Mouse (Mus musculus): ENCODE data around the gene Plrg1. TPM values are rescaled to one million over a fixed set of nuclear protein-coding genes. Genes with fewer than 3 reads are reported as not detected.

Gene Plrg1
- polyA plus RNA-seq, 1 experiment from 2014 or later, result 95.7 TPM

- Histone ChIP-seq H3K4me3 (ENCODE audit: low read length) (no peak overlapping the region), H3K36me3 (ENCODE audit: control insufficient read depth, insufficient read depth, low read length) (no peaks in the 10 kb centered on the region), H3K4me2 (ENCODE audit: low read length) (no peak overlapping the region), H3K27me3 (replicated peaks; ENCODE audit: control insufficient read depth, insufficient read depth, low read length) (no peaks in the 10 kb centered on the region), H3K9me3 (ENCODE audit: control insufficient read depth, low read length) (no peaks in the 10 kb centered on the region), H3K4me1 (ENCODE audit: control insufficient read depth, insufficient read depth, low read depth, low read length) (peaks cover 13% of the 10 kb centered on the region), H3K27ac (ENCODE audit: low read depth, low read length) (no peak overlapping the region), H3K9ac (ENCODE audit: low read depth, low read length) (no peak overlapping the region)
- 27% methylated on average over 4 of the region's 4 CpGs for WGBS
- ATAC-seq, result peak; percentile 76
Observed at GRCm38 (mm10) chr3:83110163-83110562, 54.8 kb downstream of the Plrg1 start.

- no peak for ATAC-seq
- Histone ChIP-seq H3K27ac (ENCODE audit: low read depth, low read length) (no peak overlapping the region), H3K27me3 (replicated peaks; ENCODE audit: control insufficient read depth, insufficient read depth, low read length) (no peaks in the 10 kb centered on the region), H3K4me2 (ENCODE audit: low read length) (no peak overlapping the region), H3K9me3 (ENCODE audit: control insufficient read depth, low read length) (no peaks in the 10 kb centered on the region), H3K9ac (ENCODE audit: low read depth, low read length) (no peak overlapping the region), H3K4me3 (ENCODE audit: low read length) (no peak overlapping the region), H3K36me3 (ENCODE audit: control insufficient read depth, insufficient read depth, low read length) (no peaks in the 10 kb centered on the region), H3K4me1 (ENCODE audit: control insufficient read depth, insufficient read depth, low read depth, low read length) (peaks cover 13% of the 10 kb centered on the region)
- WGBS, result 20% methylated on average over 7 of the region's 7 CpGs
Observed at GRCm38 (mm10) chr3:83111485-83112261, 56.4 kb downstream of the Plrg1 start.

- Histone ChIP-seq H3K4me2 (ENCODE audit: low read length) (no peak overlapping the region), H3K27ac (ENCODE audit: low read depth, low read length) (no peak overlapping the region), H3K9ac (ENCODE audit: low read depth, low read length) (no peak overlapping the region), H3K4me3 (ENCODE audit: low read length) (no peak overlapping the region), H3K9me3 (ENCODE audit: control insufficient read depth, low read length) (no peaks in the 10 kb centered on the region), H3K4me1 (ENCODE audit: control insufficient read depth, insufficient read depth, low read depth, low read length) (peaks cover 13% of the 10 kb centered on the region), H3K27me3 (replicated peaks; ENCODE audit: control insufficient read depth, insufficient read depth, low read length) (no peaks in the 10 kb centered on the region), H3K36me3 (ENCODE audit: control insufficient read depth, insufficient read depth, low read length) (no peaks in the 10 kb centered on the region)
- WGBS, result 22% methylated on average over 3 of the region's 3 CpGs
- peak; percentile 63 for ATAC-seq
Observed at GRCm38 (mm10) chr3:83112869-83113268, 57.5 kb downstream of the Plrg1 start.

- H3K4me1 ChIP-seq (ENCODE audit: control insufficient read depth, insufficient read depth, low read depth, low read length), result peaks cover 13% of the 10 kb centered on the region
- no peaks in the 10 kb centered on the region for H3K36me3 ChIP-seq (ENCODE audit: control insufficient read depth, insufficient read depth, low read length)
- H3K27ac ChIP-seq (ENCODE audit: low read depth, low read length), result no peak overlapping the region
- H3K27me3 ChIP-seq (replicated peaks; ENCODE audit: control insufficient read depth, insufficient read depth, low read length), result no peaks in the 10 kb centered on the region
- no peak overlapping the region for H3K4me3 ChIP-seq (ENCODE audit: low read length)
- H3K4me2 ChIP-seq (ENCODE audit: low read length), result no peak overlapping the region
- H3K9ac ChIP-seq (ENCODE audit: low read depth, low read length), result no peak overlapping the region
- H3K9me3 ChIP-seq (ENCODE audit: control insufficient read depth, low read length), result no peaks in the 10 kb centered on the region
- WGBS, result 56% methylated on average over 1 of the region's 1 CpGs
- ATAC-seq, result no peak
Observed at GRCm38 (mm10) chr3:83114946-83115345, 59.6 kb downstream of the Plrg1 start.

GRCm38 (mm10) chr3:83117592-83117991 lies 62.3 kb downstream of the Plrg1 start:
- Histone ChIP-seq H3K4me2 (ENCODE audit: low read length) (no peak overlapping the region), H3K4me3 (ENCODE audit: low read length) (no peak overlapping the region), H3K36me3 (ENCODE audit: control insufficient read depth, insufficient read depth, low read length) (no peaks in the 10 kb centered on the region), H3K27me3 (replicated peaks; ENCODE audit: control insufficient read depth, insufficient read depth, low read length) (no peaks in the 10 kb centered on the region), H3K9me3 (ENCODE audit: control insufficient read depth, low read length) (no peaks in the 10 kb centered on the region), H3K9ac (ENCODE audit: low read depth, low read length) (no peak overlapping the region), H3K27ac (ENCODE audit: low read depth, low read length) (no peak overlapping the region), H3K4me1 (ENCODE audit: control insufficient read depth, insufficient read depth, low read depth, low read length) (peaks cover 6% of the 10 kb centered on the region)
- ATAC-seq, result no peak
- WGBS, result 63% methylated on average over 10 of the region's 10 CpGs

Other genes with a start within 250 kb of the Plrg1 start
- 2.1 TPM in 2 replicates for gene Rbm46, start 179.0 kb upstream of the Plrg1 start, polyA plus RNA-seq (2015; fragmentation: Nextera tagmentation; extraction: Ambion mirVana)
- gene Lrat, start 151.5 kb upstream of the Plrg1 start, polyA plus RNA-seq (2015; fragmentation: Nextera tagmentation; extraction: Ambion mirVana), result 0.46 and 2.3 TPM in 2 replicates
- gene Fgg, start 47.8 kb upstream of the Plrg1 start, polyA plus RNA-seq (2015; fragmentation: Nextera tagmentation; extraction: Ambion mirVana), result not detected in 2 replicates
- not detected in 2 replicates for gene Fga, start 29.4 kb upstream of the Plrg1 start, polyA plus RNA-seq (2015; fragmentation: Nextera tagmentation; extraction: Ambion mirVana)
- not detected in 2 replicates for gene Fgb, start 5.7 kb upstream of the Plrg1 start, polyA plus RNA-seq (2015; fragmentation: Nextera tagmentation; extraction: Ambion mirVana)
- gene Dchs2, start 72.4 kb downstream of the Plrg1 start, polyA plus RNA-seq (2015; fragmentation: Nextera tagmentation; extraction: Ambion mirVana), result 0.89 and 0.92 TPM in 2 replicates